Mouse (Mus musculus): Measurements from ENCODE around the gene Map7. TPM values are rescaled to one million over a fixed set of nuclear protein-coding genes. Genes with fewer than 3 reads are reported as not detected.

Gene Map7
- polyA plus RNA-seq, 1 experiment from 2014 or later, result 6.4 TPM

DNA sequence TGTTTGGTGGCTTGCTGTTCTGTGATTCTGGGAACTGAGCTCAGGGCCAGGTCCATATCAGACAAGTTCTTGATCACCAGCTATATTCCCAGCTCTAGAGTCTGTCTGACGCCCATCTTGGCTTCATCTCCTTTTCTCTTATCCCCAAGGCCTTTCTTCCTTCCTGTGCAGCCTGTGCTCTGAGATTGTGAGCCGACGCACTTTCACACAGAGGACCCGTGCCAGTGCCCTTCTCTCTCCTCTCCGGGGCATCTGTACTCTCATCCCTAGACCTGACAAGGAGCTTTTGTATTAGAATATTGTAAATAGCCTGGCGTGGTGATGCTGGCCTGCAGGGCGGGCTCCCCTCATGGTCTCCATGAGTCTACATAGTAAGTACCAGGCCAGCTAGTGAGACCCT is 7.1 kb downstream of the Map7 start:
- Histone ChIP-seq H3K4me3 (no peak overlapping the region), H3K9me3 (replicated peaks) (no peaks in the 10 kb centered on the region), H3K36me3 (no peaks in the 10 kb centered on the region), H3K9ac (no peak overlapping the region), H3K27me3 (no peaks in the 10 kb centered on the region), H3K27ac (no peak overlapping the region), H3K4me2 (no peak overlapping the region), H3K4me1 (replicated peaks) (peaks cover 18% of the 10 kb centered on the region)
- no peak for ATAC-seq (replicated peaks; ENCODE audit: insufficient number of reproducible peaks, insufficient read depth, low FRiP score, low read depth)
- whole genome bisulfite sequencing, result 65% methylated on average over 7 of the region's 7 CpGs

DNA sequence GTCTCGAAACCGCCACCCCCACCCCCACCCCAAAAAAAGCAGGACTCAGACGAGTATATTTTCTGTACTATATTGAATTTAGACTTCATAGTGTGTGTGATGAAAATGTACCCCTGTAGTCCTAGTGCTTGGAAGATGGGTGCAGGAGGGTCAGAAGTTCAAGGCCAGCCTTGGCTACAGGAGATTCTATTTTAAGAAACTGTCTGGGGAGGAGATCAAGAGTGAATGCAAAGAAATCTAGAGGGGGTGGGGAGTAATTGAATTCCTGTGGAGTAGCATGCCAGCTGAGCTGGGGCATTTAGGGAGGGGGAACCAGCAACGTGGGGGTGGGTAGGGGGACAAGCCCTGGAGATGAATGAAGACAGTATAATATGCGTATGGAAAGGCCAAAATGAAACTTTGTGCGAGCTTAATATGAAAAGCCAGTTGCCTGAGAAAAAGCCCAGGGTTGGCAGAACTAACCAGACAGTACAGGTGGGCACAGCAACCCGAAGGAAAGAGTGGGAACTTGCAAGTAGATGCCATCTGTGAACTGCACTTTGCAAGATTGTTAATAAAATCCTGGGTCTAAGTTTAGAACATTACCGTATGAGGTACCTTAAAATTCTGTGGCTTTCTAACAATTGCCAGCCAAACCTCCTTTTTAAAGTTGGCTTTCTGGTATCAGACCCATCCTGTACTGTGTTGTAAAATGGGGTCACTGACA is 8.9 kb downstream of the Map7 start:
- WGBS, result 74% methylated on average over 8 of the region's 8 CpGs
- H3K9ac ChIP-seq, result no peak overlapping the region
- no peaks in the 10 kb centered on the region for H3K27me3 ChIP-seq
- no peak overlapping the region for H3K4me2 ChIP-seq
- no peak overlapping the region for H3K4me3 ChIP-seq
- no peaks in the 10 kb centered on the region for H3K36me3 ChIP-seq
- no peaks in the 10 kb centered on the region for H3K9me3 ChIP-seq (replicated peaks)
- H3K4me1 ChIP-seq (replicated peaks), result peaks cover 25% of the 10 kb centered on the region
- ATAC-seq (replicated peaks; ENCODE audit: insufficient number of reproducible peaks, insufficient read depth, low FRiP score, low read depth), result no peak
- H3K27ac ChIP-seq, result no peak overlapping the region

DNA sequence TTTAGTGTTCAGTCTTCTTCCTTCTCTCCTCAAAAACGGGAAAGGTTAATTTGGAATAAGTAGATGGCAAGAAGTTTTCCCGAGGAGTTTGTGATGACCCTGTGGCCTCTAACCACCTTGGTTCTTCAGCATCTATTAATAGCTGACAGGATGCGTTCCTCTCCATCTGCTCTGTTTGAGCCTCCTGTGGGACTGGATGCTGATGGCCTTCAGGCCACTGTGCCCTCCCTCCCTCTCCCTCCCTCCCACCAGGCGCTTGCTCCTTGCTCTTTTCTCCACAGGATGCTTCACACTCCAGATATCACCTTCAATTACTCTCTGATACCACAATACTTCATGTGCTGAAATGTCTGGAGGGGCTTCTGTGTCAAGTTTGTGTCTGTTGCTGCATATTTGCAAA is 10.5 kb downstream of the Map7 start:
- Histone ChIP-seq H3K27me3 (no peaks in the 10 kb centered on the region), H3K4me1 (replicated peaks) (peaks cover 32% of the 10 kb centered on the region), H3K27ac (no peak overlapping the region), H3K4me2 (no peak overlapping the region), H3K9me3 (replicated peaks) (no peaks in the 10 kb centered on the region), H3K4me3 (no peak overlapping the region), H3K9ac (no peak overlapping the region), H3K36me3 (no peaks in the 10 kb centered on the region)
- no peak for ATAC-seq (replicated peaks; ENCODE audit: insufficient number of reproducible peaks, insufficient read depth, low FRiP score, low read depth)
- 33% methylated on average over 4 of the region's 4 CpGs for WGBS

DNA sequence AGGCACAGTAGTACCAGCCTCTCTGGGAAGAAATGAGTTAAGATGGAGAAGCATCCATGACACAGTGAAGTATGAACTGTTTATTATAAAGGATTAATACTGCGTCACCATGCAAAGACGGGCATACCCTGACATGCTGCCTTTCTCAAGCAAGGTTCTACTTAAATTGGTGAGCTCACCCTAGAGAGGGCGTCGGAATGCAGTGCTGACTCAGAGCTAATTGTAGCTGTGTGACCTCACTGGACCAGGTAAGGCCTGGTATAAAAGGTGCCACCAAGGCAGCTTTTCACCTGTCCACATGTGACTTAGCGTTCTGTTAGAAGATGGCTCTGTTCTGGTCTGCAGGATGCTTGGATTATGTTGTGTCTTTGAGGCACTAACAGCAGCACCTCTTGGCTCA is 11.0 kb downstream of the Map7 start:
- Histone ChIP-seq H3K4me1 (replicated peaks) (peaks cover 32% of the 10 kb centered on the region), H3K27me3 (no peaks in the 10 kb centered on the region), H3K4me2 (no peak overlapping the region), H3K9ac (no peak overlapping the region), H3K27ac (no peak overlapping the region), H3K4me3 (no peak overlapping the region), H3K9me3 (replicated peaks) (no peaks in the 10 kb centered on the region), H3K36me3 (no peaks in the 10 kb centered on the region)
- WGBS, result 79% methylated on average over 5 of the region's 5 CpGs
- ATAC-seq (replicated peaks; ENCODE audit: insufficient number of reproducible peaks, insufficient read depth, low FRiP score, low read depth), result peak; percentile 55; the same call in 1 of the 2 replicates

DNA sequence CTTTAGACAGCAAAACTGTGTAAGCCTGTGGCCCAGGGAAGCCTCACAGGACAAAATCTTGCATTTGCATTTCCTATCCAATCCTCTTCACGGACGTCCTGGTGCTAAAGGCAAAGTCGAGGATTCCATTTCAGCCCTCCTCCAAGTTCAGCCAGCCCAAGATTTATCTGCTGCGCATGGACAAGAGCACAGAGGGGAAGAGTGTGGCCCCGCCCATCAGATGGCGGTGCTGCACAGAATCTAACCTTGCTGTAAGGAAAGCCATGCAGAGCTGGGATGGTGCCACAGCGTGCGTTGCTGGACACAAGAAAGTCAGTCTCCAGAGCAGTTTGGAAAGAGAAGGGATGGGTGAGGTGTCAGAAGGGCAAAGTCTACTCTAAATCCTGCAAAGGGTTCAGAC is 12.6 kb downstream of the Map7 start:
- ATAC-seq (replicated peaks; ENCODE audit: insufficient number of reproducible peaks, insufficient read depth, low FRiP score, low read depth), result no peak
- Histone ChIP-seq H3K9me3 (replicated peaks) (no peaks in the 10 kb centered on the region), H3K9ac (no peak overlapping the region), H3K27ac (no peak overlapping the region), H3K4me1 (replicated peaks) (peaks cover 29% of the 10 kb centered on the region), H3K27me3 (no peaks in the 10 kb centered on the region), H3K4me3 (no peak overlapping the region), H3K36me3 (no peaks in the 10 kb centered on the region), H3K4me2 (0 out of 2 replicates have a peak overlapping the region, but pooled peaks have one; percentile 6)
- 44% methylated on average over 8 of the region's 8 CpGs for WGBS

DNA sequence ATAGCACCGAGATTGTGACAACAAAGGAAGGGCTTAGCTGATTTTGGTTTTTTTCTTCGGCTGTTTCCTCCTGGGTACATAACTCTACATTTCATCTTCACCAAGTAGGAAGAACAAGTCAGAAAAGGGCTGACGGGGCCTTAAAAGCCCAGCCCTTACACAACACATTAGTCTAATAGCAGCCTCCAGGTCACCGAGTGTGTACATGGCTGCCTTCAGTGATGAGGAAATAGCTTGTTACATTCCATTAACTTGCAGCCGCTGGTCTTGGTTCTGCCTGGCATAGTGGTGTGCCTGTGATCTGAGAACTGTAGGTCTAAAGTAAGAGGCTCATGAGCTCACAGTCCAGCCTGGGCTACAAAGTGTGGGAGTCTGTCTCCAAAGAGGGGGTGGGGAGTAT is 16.5 kb downstream of the Map7 start:
- H3K9ac ChIP-seq, result no peak overlapping the region
- H3K9me3 ChIP-seq (replicated peaks), result no peaks in the 10 kb centered on the region
- no peak for ATAC-seq (replicated peaks; ENCODE audit: insufficient number of reproducible peaks, insufficient read depth, low FRiP score, low read depth)
- H3K27me3 ChIP-seq, result no peaks in the 10 kb centered on the region
- H3K36me3 ChIP-seq, result no peaks in the 10 kb centered on the region
- no peak overlapping the region for H3K4me2 ChIP-seq
- WGBS, result 85% methylated on average over 5 of the region's 5 CpGs
- no peak overlapping the region for H3K4me3 ChIP-seq
- peaks cover 13% of the 10 kb centered on the region for H3K4me1 ChIP-seq (replicated peaks)
- H3K27ac ChIP-seq, result no peak overlapping the region

DNA sequence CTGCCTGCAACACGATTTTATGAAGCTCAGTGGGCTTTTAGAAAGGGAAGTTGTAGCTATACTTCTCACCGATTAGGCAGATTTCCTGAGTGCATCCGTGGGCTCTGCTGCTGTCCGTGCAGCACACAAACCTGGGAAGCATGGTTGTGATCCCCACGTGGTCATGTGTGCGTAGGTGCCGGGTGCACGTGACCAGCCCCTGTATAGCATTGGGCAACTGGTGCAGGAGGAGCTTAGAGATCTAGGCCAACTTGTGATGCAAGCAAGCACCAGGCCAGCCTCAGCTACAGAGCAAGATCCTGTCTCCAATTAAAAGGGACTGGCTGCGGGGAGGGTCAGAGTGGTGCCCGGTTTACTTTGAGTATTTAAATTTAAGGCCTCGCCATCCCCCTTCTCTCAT is 18.5 kb downstream of the Map7 start:
- no peaks in the 10 kb centered on the region for H3K27me3 ChIP-seq
- no peak overlapping the region for H3K4me2 ChIP-seq
- no peak overlapping the region for H3K27ac ChIP-seq
- H3K9ac ChIP-seq, result no peak overlapping the region
- H3K4me3 ChIP-seq, result no peak overlapping the region
- H3K9me3 ChIP-seq (replicated peaks), result no peaks in the 10 kb centered on the region
- WGBS, result 74% methylated on average over 11 of the region's 11 CpGs
- H3K36me3 ChIP-seq, result no peaks in the 10 kb centered on the region
- no peak for ATAC-seq (replicated peaks; ENCODE audit: insufficient number of reproducible peaks, insufficient read depth, low FRiP score, low read depth)
- peaks cover 16% of the 10 kb centered on the region for H3K4me1 ChIP-seq (replicated peaks)

DNA sequence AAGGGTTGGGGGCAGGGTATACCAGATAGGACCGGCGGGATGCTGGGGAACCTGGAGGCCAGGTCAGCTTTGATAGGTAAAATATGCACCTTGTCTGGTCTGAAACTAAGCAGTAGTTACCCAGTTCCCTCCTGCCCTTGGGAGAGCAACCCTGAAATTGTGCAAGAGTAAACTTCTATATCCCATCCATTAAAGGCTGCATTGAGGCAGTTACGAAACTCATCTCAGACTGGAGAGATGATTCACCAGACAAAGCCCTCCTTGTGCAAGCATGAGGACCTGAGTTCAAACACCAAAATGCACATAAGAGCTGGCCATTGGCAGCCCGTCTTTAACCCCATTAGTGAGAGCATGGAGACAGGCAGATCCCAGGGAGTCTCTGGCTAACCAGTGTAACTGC is 19.2 kb downstream of the Map7 start:
- Histone ChIP-seq H3K36me3 (no peaks in the 10 kb centered on the region), H3K27me3 (no peaks in the 10 kb centered on the region), H3K9me3 (replicated peaks) (no peaks in the 10 kb centered on the region), H3K9ac (no peak overlapping the region), H3K4me1 (replicated peaks) (peaks cover 16% of the 10 kb centered on the region), H3K27ac (no peak overlapping the region), H3K4me2 (no peak overlapping the region), H3K4me3 (no peak overlapping the region)
- 89% methylated on average over 4 of the region's 4 CpGs for WGBS
- no peak for ATAC-seq (replicated peaks; ENCODE audit: insufficient number of reproducible peaks, insufficient read depth, low FRiP score, low read depth)

DNA sequence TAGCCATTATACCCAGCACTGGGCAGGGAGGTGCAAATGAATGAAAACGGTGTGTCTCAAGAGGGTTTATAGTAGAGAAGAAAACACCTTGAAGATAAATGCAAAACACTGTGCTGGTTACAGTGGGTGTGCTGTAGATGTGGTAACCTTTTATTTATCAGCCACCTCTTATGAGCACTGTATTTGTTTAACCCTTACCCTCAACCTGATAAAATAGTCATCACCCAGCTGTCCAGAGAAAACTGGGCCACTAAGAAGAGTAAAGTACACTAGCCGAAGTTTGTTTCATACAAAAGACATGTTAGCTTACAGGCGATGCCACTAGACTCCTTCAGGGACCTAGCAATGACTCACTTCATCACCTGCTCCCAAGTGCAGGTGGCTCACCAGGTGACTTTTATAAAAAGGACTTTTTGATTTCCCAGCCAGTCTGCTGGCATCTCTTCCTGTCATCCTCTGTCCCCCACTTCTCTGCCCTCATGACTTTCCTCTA is 21.0 kb downstream of the Map7 start:
- Histone ChIP-seq H3K9ac (no peak overlapping the region), H3K27me3 (no peaks in the 10 kb centered on the region), H3K4me1 (replicated peaks) (peaks cover 10% of the 10 kb centered on the region), H3K27ac (no peak overlapping the region), H3K4me3 (no peak overlapping the region), H3K9me3 (replicated peaks) (no peaks in the 10 kb centered on the region), H3K4me2 (no peak overlapping the region), H3K36me3 (no peaks in the 10 kb centered on the region)
- 80% methylated on average over 3 of the region's 3 CpGs for WGBS
- no peak for ATAC-seq (replicated peaks; ENCODE audit: insufficient number of reproducible peaks, insufficient read depth, low FRiP score, low read depth)

DNA sequence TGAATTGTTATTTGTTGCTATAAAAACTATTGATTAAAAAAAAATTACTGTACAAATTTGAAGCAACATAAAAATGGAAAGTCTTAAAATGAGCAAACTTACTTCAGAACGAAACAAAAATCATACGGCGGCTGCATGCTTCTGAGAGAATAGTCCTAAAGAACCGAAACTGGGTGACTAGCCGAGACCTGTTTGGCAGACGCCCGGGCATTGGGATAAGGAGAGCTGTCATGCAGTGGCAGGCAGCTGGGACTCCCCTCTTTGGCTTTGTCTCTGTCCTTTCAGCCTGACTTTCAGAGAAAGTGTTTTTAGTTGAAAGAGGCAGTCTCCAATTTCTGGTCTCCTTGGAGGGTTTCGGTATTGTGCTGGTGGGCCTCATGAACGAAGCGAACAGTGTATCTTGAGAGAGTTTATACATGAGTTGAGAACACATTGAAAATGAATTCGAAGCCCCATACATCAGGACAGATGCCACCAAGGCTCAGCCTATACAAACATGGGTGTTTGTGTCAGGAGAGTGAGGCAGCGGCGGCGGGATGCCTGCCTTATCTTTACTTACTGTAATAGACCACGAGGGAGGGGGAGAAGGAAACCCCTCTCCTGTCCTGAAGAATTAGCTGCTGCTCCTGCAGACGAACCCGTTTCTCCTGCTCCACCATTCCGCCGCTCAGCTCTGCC is 21.8 kb downstream of the Map7 start:
- H3K4me2 ChIP-seq, result peak overlapping the region; percentile 62
- H3K27ac ChIP-seq, result peak overlapping the region; percentile 3; the same call in 1 of the 2 replicates
- no peaks in the 10 kb centered on the region for H3K9me3 ChIP-seq (replicated peaks)
- no peak for ATAC-seq (replicated peaks; ENCODE audit: insufficient number of reproducible peaks, insufficient read depth, low FRiP score, low read depth)
- 0 out of 2 replicates have a peak overlapping the region, but pooled peaks have one; percentile 28 for H3K9ac ChIP-seq
- no peaks in the 10 kb centered on the region for H3K27me3 ChIP-seq
- WGBS, result 24% methylated on average over 19 of the region's 19 CpGs
- H3K36me3 ChIP-seq, result no peaks in the 10 kb centered on the region
- peak overlapping the region; percentile 38 for H3K4me3 ChIP-seq
- peaks cover 10% of the 10 kb centered on the region for H3K4me1 ChIP-seq (replicated peaks)

DNA sequence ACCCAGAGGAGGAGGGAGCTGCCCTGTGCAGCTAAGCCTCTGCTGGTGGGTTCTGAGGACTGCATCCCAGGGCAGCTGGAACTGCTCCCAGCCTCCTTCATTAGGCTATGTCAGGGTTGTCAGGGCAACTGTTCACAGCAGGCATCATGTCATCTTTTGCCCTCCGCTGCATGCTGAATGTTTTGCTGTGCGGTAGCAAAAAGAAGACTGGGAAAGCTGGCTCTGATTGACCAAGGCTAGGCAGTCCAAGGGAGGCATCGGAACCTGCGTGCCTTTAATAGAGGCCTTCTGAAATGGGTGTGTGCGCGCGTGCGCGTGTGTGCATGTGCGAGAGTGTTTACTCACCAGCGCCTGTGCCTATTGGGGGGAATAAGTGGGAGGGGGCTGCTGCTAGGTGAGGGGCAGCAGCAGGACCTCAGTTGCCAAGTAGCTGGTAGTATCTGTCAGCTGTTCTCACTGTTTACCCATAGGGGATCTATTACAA is 22.4 kb downstream of the Map7 start:
- no peak overlapping the region; the same call in 1 of the 2 replicates for H3K27ac ChIP-seq
- no peaks in the 10 kb centered on the region for H3K27me3 ChIP-seq
- peak overlapping the region; percentile 62 for H3K4me2 ChIP-seq
- H3K9ac ChIP-seq, result 0 out of 2 replicates have a peak overlapping the region, but pooled peaks have one; percentile 28
- H3K4me1 ChIP-seq (replicated peaks), result peaks cover 10% of the 10 kb centered on the region
- H3K36me3 ChIP-seq, result no peaks in the 10 kb centered on the region
- H3K4me3 ChIP-seq, result peak overlapping the region; percentile 38
- no peaks in the 10 kb centered on the region for H3K9me3 ChIP-seq (replicated peaks)
- ATAC-seq (replicated peaks; ENCODE audit: insufficient number of reproducible peaks, insufficient read depth, low FRiP score, low read depth), result peak; percentile 87
- 53% methylated on average over 11 of the region's 11 CpGs for WGBS
